Mouse (Mus musculus) CH12.LX (cell line): ENCODE results near the gene Ppfia3. TPM values are rescaled to one million over a fixed set of nuclear protein-coding genes. Genes with fewer than 3 reads are reported as not detected.

Experiments
- DNase-seq: peaks from one replicate; pipeline ENCODE4 v3.0.0-alpha.2; 2013; ENCODE audit errors: extremely low read depth
- H3K27ac ChIP-seq: 2 replicates; pipeline ENCODE4 v1.5.1; 2012; ENCODE audit warnings: low read depth, mild to moderate bottlenecking, control low read depth, moderate library complexity; ENCODE audit not compliant: insufficient read depth
- H3K27me3 ChIP-seq: replicated peaks from 2 replicates; pipeline ENCODE3; 2012; ENCODE audit warnings: inconsistent platforms
- H3K36me3 ChIP-seq, 2 experiments: replicated peaks in 1 of 2; 2 replicates each; pipeline versions ENCODE3 to v1.6.1; 2012; ENCODE audit warnings: inconsistent platforms in 1 of 2, low read length in 1 of 2, mild to moderate bottlenecking in 1 of 2, mixed read lengths in 1 of 2, moderate library complexity in 1 of 2; ENCODE audit not compliant: control insufficient read depth in 1 of 2, insufficient read depth in 1 of 2
- H3K4me1 ChIP-seq, 2 experiments: 2 replicates each; pipeline ENCODE4 v1.6.1; 2012; ENCODE audit warnings: inconsistent platforms in 1 of 2, moderate library complexity in 1 of 2; ENCODE audit not compliant: insufficient read depth in 2 of 2, control insufficient read depth in 1 of 2
- H3K4me2 ChIP-seq: 2 replicates; pipeline ENCODE4 v1.6.1; 2012; ENCODE audit warnings: low read depth, mild to moderate bottlenecking, control low read depth; ENCODE audit not compliant: poor library complexity, insufficient read depth, severe bottlenecking
- H3K4me3 ChIP-seq, 3 experiments: fragments of 150-350 bp in 1 of 3; sonication (generic) in 1 of 3; replicated peaks in 1 of 3; 2 replicates each; pipeline versions ENCODE3 to v1.5.1; 2011 to 2012; ENCODE audit warnings: low read depth in 2 of 3, low read length in 2 of 3, mild to moderate bottlenecking in 2 of 3, moderate library complexity in 2 of 3, control low read depth in 1 of 3, improper control_type of control experiment in 1 of 3, inconsistent platforms in 1 of 3, mixed read lengths in 1 of 3; ENCODE audit not compliant: poor library complexity in 1 of 3
- H3K79me2 ChIP-seq: replicated peaks from 2 replicates; pipeline ENCODE4 v1.6.1; 2012; ENCODE audit warnings: mild to moderate bottlenecking, moderate library complexity; ENCODE audit not compliant: control insufficient read depth, poor library complexity, insufficient read depth, severe bottlenecking; ENCODE audit errors: extremely low read depth
- H3K9ac ChIP-seq: 2 replicates; pipeline ENCODE4 v1.6.1; 2012; ENCODE audit warnings: low read depth, mild to moderate bottlenecking, control low read depth, moderate library complexity; ENCODE audit not compliant: insufficient read depth
- H3K9me3 ChIP-seq: replicated peaks from 2 replicates; pipeline ENCODE3; 2012; ENCODE audit warnings: low read length, inconsistent platforms, mixed read lengths
- CHD1 ChIP-seq: IDR thresholded peaks from 2 replicates; pipeline ENCODE4 v1.6.1; 2012; ENCODE audit warnings: low read depth, low read length, improper control_type of control experiment, inconsistent platforms
- CHD2 ChIP-seq: IDR thresholded peaks from 2 replicates; pipeline ENCODE4 v1.6.1; 2011; ENCODE audit warnings: low read length, improper control_type of control experiment
- ETS1 ChIP-seq: conservative IDR thresholded peaks from 2 replicates; pipeline ENCODE4 v1.6.1; 2012; ENCODE audit warnings: low read depth, mild to moderate bottlenecking, inconsistent platforms, low read length, improper control_type of control experiment, moderate library complexity
- HCFC1 ChIP-seq: IDR thresholded peaks from 2 replicates; pipeline ENCODE4 v1.6.1; 2012; ENCODE audit warnings: low read depth, mild to moderate bottlenecking, inconsistent platforms, low read length, improper control_type of control experiment
- JUN ChIP-seq: IDR thresholded peaks from 2 replicates; pipeline ENCODE4 v1.6.1; 2011; ENCODE audit warnings: low read depth, mild to moderate bottlenecking, low read length, improper control_type of control experiment, moderate library complexity; ENCODE audit not compliant: insufficient read depth
- KAT2A ChIP-seq: IDR thresholded peaks from 2 replicates; pipeline ENCODE4 v1.6.1; 2012; ENCODE audit warnings: low read length, improper control_type of control experiment, inconsistent platforms; ENCODE audit not compliant: insufficient replicate concordance
- MAFK ChIP-seq: IDR thresholded peaks from 2 replicates; pipeline ENCODE4 v1.6.1; 2011; ENCODE audit warnings: low read length, improper control_type of control experiment; ENCODE audit not compliant: insufficient replicate concordance
- MAX ChIP-seq: IDR thresholded peaks from 2 replicates; pipeline ENCODE4 v1.6.1; 2011; ENCODE audit warnings: low read length, improper control_type of control experiment
- MXI1 ChIP-seq: IDR thresholded peaks from 2 replicates; pipeline ENCODE4 v1.6.1; 2011; ENCODE audit warnings: mild to moderate bottlenecking, low read depth, low read length, improper control_type of control experiment
- NRF1 ChIP-seq: IDR thresholded peaks from 2 replicates; pipeline ENCODE4 v1.6.1; 2014; ENCODE audit warnings: low read depth, mild to moderate bottlenecking, inconsistent platforms, low read length, improper control_type of control experiment, moderate library complexity
- PAX5 ChIP-seq: IDR thresholded peaks from 2 replicates; pipeline ENCODE4 v1.6.1; 2012; ENCODE audit warnings: low read length, inconsistent platforms, mixed read lengths
- POLR2AphosphoS2 ChIP-seq: IDR thresholded peaks from 2 replicates; pipeline ENCODE4 v1.6.1; 2011; ENCODE audit warnings: low read depth, low read length, improper control_type of control experiment
- RCOR1 ChIP-seq: conservative IDR thresholded peaks from 2 replicates; pipeline ENCODE4 v1.6.1; 2012; ENCODE audit warnings: low read depth, mild to moderate bottlenecking, inconsistent platforms, low read length, improper control_type of control experiment
- TBP ChIP-seq: conservative IDR thresholded peaks from 2 replicates; pipeline ENCODE4 v1.6.1; 2011; ENCODE audit warnings: low read depth, low read length, improper control_type of control experiment
- TCF12 ChIP-seq: IDR thresholded peaks from 2 replicates; pipeline ENCODE4 v1.6.1; 2014; ENCODE audit warnings: low read depth, mild to moderate bottlenecking, inconsistent platforms, low read length, improper control_type of control experiment
- USF1 ChIP-seq: IDR thresholded peaks from 2 replicates; pipeline ENCODE4 v1.6.1; 2014; ENCODE audit warnings: low read depth, mild to moderate bottlenecking, inconsistent platforms, low read length, improper control_type of control experiment
- USF2 ChIP-seq: conservative IDR thresholded peaks from 2 replicates; pipeline ENCODE4 v1.6.1; 2011; ENCODE audit warnings: low read depth, low read length, improper control_type of control experiment
- ZC3H11A ChIP-seq: IDR thresholded peaks from 2 replicates; pipeline ENCODE4 v1.6.1; 2012; ENCODE audit warnings: low read depth, mild to moderate bottlenecking, inconsistent platforms, low read length, improper control_type of control experiment
- ZMIZ1 ChIP-seq: IDR thresholded peaks from 2 replicates; pipeline ENCODE4 v1.6.1; 2012; ENCODE audit warnings: low read depth, mild to moderate bottlenecking, inconsistent platforms, low read length, improper control_type of control experiment
- ZNF384 ChIP-seq: IDR thresholded peaks from 2 replicates; pipeline ENCODE4 v1.6.1; 2012; ENCODE audit warnings: low read depth, low read length, improper control_type of control experiment, inconsistent platforms
- dilution Hi-C: fragments of 300-500 bp; cut with MboI; formaldehyde crosslinking; loops from 2 replicates; pipeline ENCODE4 v1.14.3; 2020; ENCODE audit warnings: low sequenced_read_pairs; ENCODE audit not compliant: extremely low pct_unique_long_range_greater_than_20kb, extremely low pct_ligation_motif_present
- in situ Hi-C: fragments of 300-500 bp; cut with MboI; formaldehyde crosslinking; loops from 3 replicates; pipeline ENCODE4 v1.14.3; 2019; ENCODE audit warnings: low sequenced_read_pairs, low pct_ligation_motif_present, low pct_unique_long_range_greater_than_20kb, mixed read lengths
- polyA plus RNA-seq: library from polyadenylated mRNA; unstranded; fragments of >175 nt; gene quantifications from 2 replicates; pipeline ENCODE4 v1.2.1, GENCODE M21; 2012; ENCODE audit warnings: low read depth; ENCODE audit not compliant: insufficient read length
- total RNA-seq, 2 experiments: library from RNA; depleted of rRNA; stranded (reverse); fragments of 300-350 nt in 1 of 2; fragments of >200 nt in 1 of 2; gene quantifications; 2 replicates each; pipeline ENCODE4 v1.2.3; 2012 to 2014

The Ppfia3 gene
- total and polyA plus RNA-seq, 3 experiments = 0.21 to 1.9 (median 0.61) TPM

DNA sequence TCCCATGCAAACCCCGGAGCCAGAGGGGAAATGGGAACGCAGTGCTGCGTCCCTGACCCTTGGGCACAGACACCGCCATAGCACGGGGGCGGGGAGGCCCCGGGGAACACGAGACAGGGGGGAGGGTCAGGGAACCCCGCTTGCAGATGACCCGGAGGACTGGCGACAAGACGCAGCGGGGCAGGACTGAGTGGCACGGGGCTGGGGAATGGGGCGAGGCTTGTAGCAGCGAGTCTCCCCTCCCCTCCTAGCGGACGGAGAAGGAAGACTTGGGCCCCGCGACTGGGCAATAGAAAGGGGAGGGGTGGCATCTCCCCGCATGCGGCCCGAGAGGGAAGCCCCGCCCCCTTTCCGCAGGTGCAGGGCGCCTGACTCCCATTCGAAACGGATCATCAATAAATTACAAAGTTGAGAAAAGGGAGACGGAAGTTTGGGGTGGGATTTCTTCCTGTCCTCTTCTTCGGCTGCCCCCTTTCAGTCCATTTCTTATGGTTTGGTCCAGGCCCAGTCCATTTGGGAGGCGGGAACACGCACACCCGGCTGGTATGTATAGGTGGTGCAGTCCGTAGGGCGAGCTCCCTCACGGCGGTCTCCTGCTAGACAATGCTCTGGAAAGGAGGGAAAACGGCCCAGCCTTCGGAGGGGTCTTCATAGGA, 27.3 kb downstream of the Ppfia3 start (continued):
- TF ChIP-seq ETS1 = peak; percentile 57; the same call in 1 of the 2 replicates
- peak; percentile 67 for TF ChIP-seq MAX
- TF ChIP-seq JUN = no peak
- TF ChIP-seq TBP = 0 out of 2 replicates have a peak, but pooled peaks have one; percentile 40
- TF ChIP-seq MXI1 = peak; percentile 68
- TF ChIP-seq USF1 = no peak
- no peak for TF ChIP-seq USF2
- TF ChIP-seq MAFK = no peak
- TF ChIP-seq NRF1 = 0 out of 2 replicates have a peak, but pooled peaks have one; percentile 5
- TF ChIP-seq POLR2AphosphoS2 = no peak
- TF ChIP-seq HCFC1 = no peak
- peak; percentile 45; the same call in 1 of the 2 replicates for TF ChIP-seq TCF12
- TF ChIP-seq CHD1 = peak; percentile 99
- no peak for TF ChIP-seq KAT2A
- no peak for TF ChIP-seq PAX5
- TF ChIP-seq ZMIZ1 = peak; percentile 17; the same call in 1 of the 2 replicates
- TF ChIP-seq RCOR1 = 0 out of 2 replicates have a peak, but pooled peaks have one; percentile 29
- TF ChIP-seq ZNF384 = no peak

DNA sequence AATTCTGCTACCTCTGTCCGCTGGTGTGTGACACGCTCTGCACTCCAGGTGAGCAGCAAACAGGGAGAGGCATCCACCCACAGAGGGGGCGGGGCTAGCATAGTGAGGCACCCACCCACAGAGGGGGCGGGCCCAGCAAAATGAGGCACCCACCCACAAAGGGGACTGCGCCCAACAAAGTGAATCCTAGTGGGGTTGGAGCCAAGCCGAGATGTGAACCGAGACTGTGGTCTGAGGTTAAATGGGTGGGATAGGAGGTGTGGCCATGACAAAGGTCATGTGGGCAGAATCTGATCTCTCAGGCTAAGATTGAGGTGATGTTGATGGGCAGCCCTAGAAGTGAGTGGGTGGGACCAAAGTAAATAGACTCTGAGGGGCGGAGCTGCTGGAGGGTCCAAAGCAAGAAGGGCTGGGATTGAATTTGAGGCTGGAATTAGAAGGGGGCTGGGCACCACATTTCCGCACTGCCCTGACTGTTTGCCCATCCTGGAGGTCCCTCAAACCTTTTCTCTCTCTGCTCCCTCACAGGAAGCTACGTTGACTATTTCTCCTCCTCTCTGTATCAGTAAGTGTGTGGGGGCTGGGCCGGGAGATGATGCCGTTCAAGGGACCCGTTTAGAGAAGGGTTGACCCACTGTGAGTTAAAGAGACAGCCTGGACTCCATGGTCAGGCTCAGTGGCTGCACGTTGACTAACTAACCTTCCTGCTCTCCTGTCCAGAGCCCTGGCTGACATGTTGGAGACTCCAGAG, 28.5 kb downstream of the Ppfia3 start:
- dilution Hi-C loops = no loop called here

More for the DNA sequence above, 28.5 kb downstream of the Ppfia3 start:
- peaks cover 72% of the 10 kb centered on the region for H3K27me3 ChIP-seq
- H3K4me3 ChIP-seq = peak overlapping the region in 2 of 3 experiments; percentile 14 to 60
- peak overlapping the region; percentile 86 for H3K4me2 ChIP-seq
- H3K27ac ChIP-seq = no peak overlapping the region
- no peaks in the 10 kb centered on the region for H3K36me3 ChIP-seq
- peaks cover 2% of the 10 kb centered on the region for H3K9me3 ChIP-seq
- DNase-seq = peak; percentile 44
- no peaks in the 10 kb centered on the region for H3K79me2 ChIP-seq
- TF ChIP-seq MAX (0 out of 2 replicates have a peak, but pooled peaks have one; percentile 16), ZC3H11A (no peak), CHD2 (peak; percentile 58; the same call in 1 of the 2 replicates)
- H3K9ac ChIP-seq = no peak overlapping the region
- H3K4me1 ChIP-seq = peaks cover 37 to 60% of the 10 kb centered on the region in 2 experiments
- in situ Hi-C loops = no loop called here
